Mouse (Mus musculus) ES-Bruce4 (cell line): ENCODE measurements around the gene Ago1.

Source experiments
- CTCF ChIP-seq: IDR thresholded peaks from one replicate; pipeline ENCODE4 v1.8.1; 2011; ENCODE audit warnings: low read depth, low read length
- POLR2A ChIP-seq: IDR thresholded peaks from one replicate; pipeline ENCODE4 v1.8.1; 2011; ENCODE audit warnings: low read length; ENCODE audit not compliant: insufficient read depth

- TF ChIP-seq POLR2A, result no peak
- no peak for TF ChIP-seq CTCF
These were observed 2.5 kb downstream of the Ago1 start for GRCm38 (mm10) chr4:126465843-126466242.
